Mouse (Mus musculus): ENCODE data around the gene Dock2. TPM values are rescaled to one million over a fixed set of nuclear protein-coding genes. Genes with fewer than 3 reads are reported as not detected.

Dock2 gene
- polyA plus RNA-seq, 1 experiment: 0.56 TPM

DNA sequence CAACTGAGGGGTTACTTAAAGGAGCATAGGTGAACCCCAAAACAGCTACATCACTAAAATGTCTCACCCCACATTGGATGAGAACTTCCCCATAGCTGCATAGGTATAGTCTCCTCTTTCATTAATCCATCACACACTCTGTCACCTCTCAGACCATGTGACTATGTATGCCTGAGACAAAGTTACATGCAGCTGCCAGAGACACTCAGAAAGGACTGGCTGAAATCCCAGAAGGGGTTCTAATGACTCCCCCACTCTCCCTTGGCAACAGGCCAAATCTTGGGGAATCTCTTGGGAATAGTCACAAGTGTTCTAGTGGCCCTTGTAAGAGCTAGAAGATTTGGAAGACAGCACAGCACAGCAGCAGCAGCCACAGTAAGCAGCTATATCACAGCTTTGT, 1.2 kb upstream of the Dock2 start:
- Histone ChIP-seq H3K27ac (ENCODE audit: insufficient read depth, low read length) (no peak overlapping the region), H3K4me1 (ENCODE audit: control insufficient read depth, insufficient read depth, low read length) (no peaks in the 10 kb centered on the region), H3K4me3 (ENCODE audit: insufficient read depth, low read length) (no peak overlapping the region)
- TF ChIP-seq POLR2A (IDR thresholded peaks at IDR 0.05; ENCODE audit: low read depth, low read length) (no peak), CTCF (IDR thresholded peaks at IDR 0.05; ENCODE audit: borderline replicate concordance, insufficient read depth, low read length) (no peak)

DNA sequence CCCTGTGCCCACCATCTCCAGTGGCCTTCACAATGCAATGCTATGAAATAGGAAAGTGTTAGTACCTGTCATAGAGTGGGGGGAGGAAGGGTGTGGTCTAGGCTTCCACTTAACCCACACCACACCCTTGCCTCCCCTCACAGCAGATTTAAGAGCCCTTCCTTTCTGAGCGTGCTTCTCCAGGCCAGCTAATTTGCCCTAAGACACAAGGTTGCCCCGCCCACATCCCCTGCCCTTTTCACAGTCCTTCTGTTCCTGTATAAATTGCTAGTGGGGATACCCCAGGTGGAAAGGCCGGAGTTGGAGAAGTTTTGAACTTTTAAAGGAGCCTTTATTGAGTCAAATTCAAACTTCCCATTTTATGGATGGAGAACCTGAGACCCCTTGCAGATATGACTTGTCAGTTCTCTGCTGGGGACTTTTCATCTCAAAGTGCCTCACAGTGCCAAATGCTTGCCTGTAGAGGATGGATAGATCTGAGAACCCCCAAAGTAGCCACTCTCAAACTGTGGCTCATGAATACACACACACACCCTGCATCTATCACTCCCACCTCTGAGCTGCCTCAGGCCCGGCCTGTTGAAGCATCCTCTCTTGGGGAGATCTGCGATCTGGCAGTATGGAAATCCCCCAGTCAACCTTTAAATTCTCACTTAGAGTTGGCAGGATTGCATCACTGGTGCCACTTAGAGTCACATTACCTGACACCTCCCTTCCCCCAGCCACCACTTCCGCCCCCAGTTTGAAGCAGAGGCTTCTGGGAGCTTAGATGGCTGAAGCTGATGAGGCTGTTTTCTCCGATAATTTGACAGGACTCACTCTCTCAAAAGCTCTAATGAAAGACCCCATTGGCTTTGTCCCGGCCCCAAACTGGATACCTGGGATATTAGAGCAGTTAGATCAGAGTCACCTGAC, 919 bp downstream of the Dock2 start:
- TF ChIP-seq CTCF (IDR thresholded peaks at IDR 0.05; ENCODE audit: borderline replicate concordance, insufficient read depth, low read length): no peak
- TF ChIP-seq POLR2A (IDR thresholded peaks at IDR 0.05; ENCODE audit: low read depth, low read length): no peak
- H3K4me1 ChIP-seq (ENCODE audit: control insufficient read depth, insufficient read depth, low read length): no peaks in the 10 kb centered on the region
- H3K27ac ChIP-seq (ENCODE audit: insufficient read depth, low read length): no peak overlapping the region
- no peak overlapping the region for H3K4me3 ChIP-seq (ENCODE audit: insufficient read depth, low read length)

DNA sequence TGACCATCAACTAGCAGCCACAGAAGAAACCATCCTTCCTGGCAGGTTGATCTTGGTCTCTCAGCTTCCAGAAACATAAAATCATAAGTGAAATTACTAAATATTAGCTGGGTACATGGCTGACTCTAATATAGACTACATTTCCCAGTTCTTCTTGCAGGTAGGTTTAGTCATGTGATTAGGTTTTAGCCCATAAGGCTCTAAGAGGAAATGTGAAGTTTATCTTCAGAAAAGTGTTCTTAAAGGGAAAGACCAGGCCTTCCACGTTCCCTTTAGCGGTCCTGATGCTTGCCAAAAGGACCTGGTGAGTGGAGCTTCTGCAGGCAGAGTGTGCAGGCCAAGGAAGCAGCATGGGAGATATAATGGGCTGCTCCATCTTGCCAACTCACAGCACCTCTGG, 2.9 kb downstream of the Dock2 start:
- no peaks in the 10 kb centered on the region for H3K4me1 ChIP-seq (ENCODE audit: control insufficient read depth, insufficient read depth, low read length)
- no peak overlapping the region for H3K27ac ChIP-seq (ENCODE audit: insufficient read depth, low read length)
- no peak for TF ChIP-seq POLR2A (IDR thresholded peaks at IDR 0.05; ENCODE audit: low read depth, low read length)
- TF ChIP-seq CTCF (IDR thresholded peaks at IDR 0.05; ENCODE audit: borderline replicate concordance, insufficient read depth, low read length): no peak
- H3K4me3 ChIP-seq (ENCODE audit: insufficient read depth, low read length): no peak overlapping the region

DNA sequence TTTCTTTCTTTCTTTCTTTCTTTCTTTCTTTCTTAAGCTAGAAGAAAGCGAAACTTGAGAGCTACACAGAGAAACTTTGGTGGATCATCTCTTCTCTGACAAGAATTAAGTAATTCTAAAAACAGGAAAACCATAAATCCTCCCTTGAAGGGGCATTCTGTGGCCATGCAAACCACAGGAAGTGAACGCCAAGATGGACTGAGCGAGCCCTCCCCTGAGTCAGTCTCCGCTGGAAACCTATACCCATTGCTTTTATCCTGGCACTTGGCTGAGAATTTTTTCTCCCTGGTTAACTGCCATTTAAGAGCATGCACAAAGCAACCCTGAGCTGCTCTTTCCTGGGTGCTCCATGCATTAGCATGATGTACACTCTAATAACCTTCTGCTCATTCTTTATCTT, 3.7 kb downstream of the Dock2 start:
- Histone ChIP-seq H3K4me3 (ENCODE audit: insufficient read depth, low read length) (no peak overlapping the region), H3K4me1 (ENCODE audit: control insufficient read depth, insufficient read depth, low read length) (no peaks in the 10 kb centered on the region), H3K27ac (ENCODE audit: insufficient read depth, low read length) (no peak overlapping the region)
- TF ChIP-seq CTCF (IDR thresholded peaks at IDR 0.05; ENCODE audit: borderline replicate concordance, insufficient read depth, low read length) (no peak), POLR2A (IDR thresholded peaks at IDR 0.05; ENCODE audit: low read depth, low read length) (no peak)

DNA sequence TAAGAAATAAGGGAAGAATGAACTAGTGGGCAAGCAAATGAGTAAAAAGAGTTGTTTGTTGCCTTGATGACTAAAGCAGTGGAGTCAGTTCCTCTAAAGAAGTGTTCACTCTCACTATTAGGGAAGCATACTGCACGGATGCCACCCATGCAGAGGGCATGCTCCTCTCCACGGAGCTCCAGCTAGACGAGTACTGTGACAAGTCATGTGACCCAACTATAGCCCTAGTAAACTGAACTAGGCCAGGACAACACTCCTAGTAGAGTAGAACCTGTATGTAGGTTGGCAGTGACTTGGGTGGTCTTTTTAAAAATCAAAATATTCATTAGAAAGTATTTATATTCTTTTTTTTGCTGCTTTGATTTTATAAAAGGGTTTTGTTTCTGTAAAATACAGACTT, 5.3 kb downstream of the Dock2 start:
- no peak overlapping the region for H3K27ac ChIP-seq (ENCODE audit: insufficient read depth, low read length)
- no peak overlapping the region for H3K4me3 ChIP-seq (ENCODE audit: insufficient read depth, low read length)
- TF ChIP-seq POLR2A (IDR thresholded peaks at IDR 0.05; ENCODE audit: low read depth, low read length): no peak
- no peak for TF ChIP-seq CTCF (IDR thresholded peaks at IDR 0.05; ENCODE audit: borderline replicate concordance, insufficient read depth, low read length)
- no peaks in the 10 kb centered on the region for H3K4me1 ChIP-seq (ENCODE audit: control insufficient read depth, insufficient read depth, low read length)

DNA sequence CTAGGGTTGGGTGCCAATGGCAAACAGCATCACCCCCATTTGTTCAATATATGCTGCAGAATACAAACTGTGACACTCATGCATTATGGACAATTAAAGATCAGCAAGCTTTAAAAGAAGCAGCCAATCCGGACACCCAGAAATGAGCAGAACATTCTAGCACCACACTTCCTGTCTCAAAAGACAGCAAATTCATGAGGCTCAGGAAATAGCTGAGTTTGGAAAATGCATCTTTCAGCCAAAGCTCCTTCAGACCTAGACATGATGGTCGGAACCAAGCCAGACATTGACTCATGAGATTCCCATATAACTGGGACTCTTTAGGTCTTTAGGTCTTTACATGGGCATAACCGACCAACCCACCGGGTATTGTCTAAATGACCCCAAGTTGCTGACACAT, 6.2 kb downstream of the Dock2 start:
- no peaks in the 10 kb centered on the region for H3K4me1 ChIP-seq (ENCODE audit: control insufficient read depth, insufficient read depth, low read length)
- no peak for TF ChIP-seq POLR2A (IDR thresholded peaks at IDR 0.05; ENCODE audit: low read depth, low read length)
- TF ChIP-seq CTCF (IDR thresholded peaks at IDR 0.05; ENCODE audit: borderline replicate concordance, insufficient read depth, low read length): no peak
- H3K27ac ChIP-seq (ENCODE audit: insufficient read depth, low read length): no peak overlapping the region
- no peak overlapping the region for H3K4me3 ChIP-seq (ENCODE audit: insufficient read depth, low read length)

- Histone ChIP-seq H3K4me1 (ENCODE audit: control insufficient read depth, insufficient read depth, low read length) (no peaks in the 10 kb centered on the region), H3K27ac (ENCODE audit: insufficient read depth, low read length) (no peak overlapping the region), H3K4me3 (ENCODE audit: insufficient read depth, low read length) (no peak overlapping the region)
- no peak for TF ChIP-seq POLR2A (IDR thresholded peaks at IDR 0.05; ENCODE audit: low read depth, low read length)
- no peak for TF ChIP-seq CTCF (IDR thresholded peaks at IDR 0.05; ENCODE audit: borderline replicate concordance, insufficient read depth, low read length)
Measured at GRCm38 (mm10) chr11:34776054-34776453, 7.6 kb downstream of the Dock2 start.

DNA sequence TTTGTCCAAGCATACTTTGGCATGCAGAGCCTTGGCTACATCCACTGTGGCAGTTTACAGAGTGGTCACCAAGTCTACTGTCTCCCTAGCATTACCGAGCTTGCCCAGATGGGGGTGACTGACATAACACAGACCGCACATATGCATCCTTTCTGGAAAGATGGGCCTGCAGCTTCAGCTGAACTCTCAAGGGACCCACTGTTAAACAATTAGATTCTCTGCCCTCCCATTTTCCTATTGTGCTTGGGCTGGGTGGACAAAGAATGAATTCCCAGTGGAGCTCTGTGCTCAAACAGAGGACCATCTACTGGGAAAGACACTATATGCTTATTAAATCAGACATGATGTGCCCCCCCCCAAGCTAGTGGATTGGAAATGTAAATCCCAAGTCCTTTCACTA, 9.1 kb downstream of the Dock2 start:
- H3K4me3 ChIP-seq (ENCODE audit: insufficient read depth, low read length): no peak overlapping the region
- no peaks in the 10 kb centered on the region for H3K4me1 ChIP-seq (ENCODE audit: control insufficient read depth, insufficient read depth, low read length)
- no peak overlapping the region for H3K27ac ChIP-seq (ENCODE audit: insufficient read depth, low read length)
- TF ChIP-seq CTCF (IDR thresholded peaks at IDR 0.05; ENCODE audit: borderline replicate concordance, insufficient read depth, low read length) (no peak), POLR2A (IDR thresholded peaks at IDR 0.05; ENCODE audit: low read depth, low read length) (no peak)

GRCm38 (mm10) chr11:34773304-34773895, 10.3 kb downstream of the Dock2 start:
- H3K27ac ChIP-seq (ENCODE audit: insufficient read depth, low read length): no peak overlapping the region
- no peak overlapping the region for H3K4me3 ChIP-seq (ENCODE audit: insufficient read depth, low read length)
- TF ChIP-seq CTCF (IDR thresholded peaks at IDR 0.05; ENCODE audit: borderline replicate concordance, insufficient read depth, low read length) (no peak), POLR2A (IDR thresholded peaks at IDR 0.05; ENCODE audit: low read depth, low read length) (no peak)
- no peaks in the 10 kb centered on the region for H3K4me1 ChIP-seq (ENCODE audit: control insufficient read depth, insufficient read depth, low read length)

Data from embryonic fibroblast, embryonic 13.5 days (primary cell).